Mouse (Mus musculus) adipocyte (in vitro differentiated cells): ENCODE results near the gene Slc7a15.

Experiments used
- DNase-seq: peaks from one replicate; pipeline ENCODE4 v3.0.0-alpha.2; 2016; ENCODE audit warnings: low spot score

The Slc7a15 gene

GRCm38 (mm10) chr12:8482169-8482568 lies 116.7 kb downstream of the Slc7a15 start:
- no peak for DNase-seq
